Mouse (Mus musculus) monocyte, adult 2 months (primary cell): Measurements from ENCODE around the gene Btk.
A peak's percentile ranks its signal among the peaks of the same experiment; 100 is the strongest.
"Not testable (repeated sequence)": the region's sequence is repeated elsewhere in the genome, so short reads cannot be mapped to it uniquely, and the experiment has no call there.

Source experiments
- DNase-seq, 2 experiments: peaks; one replicate each; pipeline ENCODE4 v3.0.0; 2022; ENCODE audit warnings: low spot score in 2 of 2, low read depth in 1 of 2

Gene Btk

GRCm38 (mm10) chrX:134582270-134582669, 1.1 kb downstream of the Btk start:
- no peak for DNase-seq

- DNase-seq: no peak
Measured at GRCm38 (mm10) chrX:134580528-134581305, 2.7 kb downstream of the Btk start.

GRCm38 (mm10) chrX:134577896-134578295, 5.5 kb downstream of the Btk start:
- DNase-seq: no peak

- DNase-seq: no peak
Measured at GRCm38 (mm10) chrX:134566536-134567222, 16.7 kb downstream of the Btk start.

- no peak for DNase-seq
Measured at GRCm38 (mm10) chrX:134564326-134564725, 19.0 kb downstream of the Btk start.

- DNase-seq: no peak
Measured at GRCm38 (mm10) chrX:134554425-134554824, 28.9 kb downstream of the Btk start.

- DNase-seq: no peak
Measured at GRCm38 (mm10) chrX:134553326-134553725, 30.0 kb downstream of the Btk start.

GRCm38 (mm10) chrX:134550903-134551302, 32.5 kb downstream of the Btk start:
- DNase-seq: no peak

- DNase-seq: no peak
Measured at GRCm38 (mm10) chrX:134547330-134547729, 36.0 kb downstream of the Btk start.

- DNase-seq: no peak
Measured at GRCm38 (mm10) chrX:134541955-134542308, 41.4 kb downstream of the Btk start.

GRCm38 (mm10) chrX:134541145-134541954, 42.0 kb downstream of the Btk start, which contains the start of gene Timm8a1:
Gene Timm8a1 (minus strand): TSS chrX:134541865.
- peak; percentile 7 to 62 for DNase-seq

GRCm38 (mm10) chrX:134540414-134541135, 42.8 kb downstream of the Btk start:
- no peak for DNase-seq

GRCm38 (mm10) chrX:134539795-134540194, 43.6 kb downstream of the Btk start:
- DNase-seq: not testable (repeated sequence)

GRCm38 (mm10) chrX:134533346-134533745, 50.0 kb downstream of the Btk start:
- no peak for DNase-seq

- DNase-seq: no peak
Measured at GRCm38 (mm10) chrX:134525260-134525659, 58.1 kb downstream of the Btk start.

GRCm38 (mm10) chrX:134523772-134524171, 59.6 kb downstream of the Btk start:
- no peak for DNase-seq

GRCm38 (mm10) chrX:134509473-134509872, 73.9 kb downstream of the Btk start:
- DNase-seq: no peak

- DNase-seq: no peak
Measured at GRCm38 (mm10) chrX:134507977-134508376, 75.4 kb downstream of the Btk start.

- DNase-seq: no peak
Measured at GRCm38 (mm10) chrX:134500651-134501050, 82.7 kb downstream of the Btk start.
